Mouse (Mus musculus): ENCODE data around the gene Auts2.

Gene Auts2

GRCm38 (mm10) chr5:131898048-131898638, 645.0 kb downstream of the Auts2 start:
- WGBS: 63% methylated on average over 4 of the region's 4 CpGs

DNA sequence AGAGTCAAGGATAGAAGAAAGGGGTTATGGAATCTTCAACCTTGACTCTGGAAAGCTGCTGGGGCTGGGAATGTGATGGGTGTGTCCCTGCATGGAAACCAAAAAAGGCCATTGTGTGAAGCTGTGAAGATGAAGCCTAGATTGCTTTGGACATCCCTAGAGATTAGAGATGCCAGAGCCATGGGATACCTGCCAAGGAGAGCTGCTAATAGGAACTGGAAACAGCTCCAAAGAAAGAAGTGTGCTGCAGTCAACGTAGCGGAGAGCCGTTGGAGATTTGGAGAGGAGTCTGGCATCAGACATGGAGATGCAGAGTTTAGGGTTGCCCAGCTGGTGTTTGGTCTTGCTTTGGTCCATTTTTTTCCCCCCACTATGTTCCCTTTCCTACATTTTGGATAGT, 656.5 kb downstream of the Auts2 start:
- 45% methylated on average over 3 of the region's 3 CpGs for WGBS

DNA sequence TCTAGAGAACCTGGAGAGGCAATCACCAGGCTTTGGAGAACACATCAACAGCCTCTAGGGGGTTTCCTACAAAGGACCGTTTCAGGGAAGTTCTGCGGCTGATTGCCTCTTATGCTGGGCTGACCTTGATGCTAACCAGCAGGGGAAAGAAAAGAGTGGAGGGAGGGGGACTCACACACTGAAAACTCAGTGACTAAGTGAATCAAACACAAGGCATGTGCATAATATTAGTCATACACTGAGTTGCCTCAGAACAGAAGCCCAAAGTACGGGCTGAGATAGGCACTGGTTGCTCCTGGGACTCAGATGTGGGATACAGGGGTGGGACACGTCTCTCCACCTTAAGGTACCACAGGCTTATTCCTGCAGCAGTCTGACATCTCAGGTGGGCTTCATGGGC, 667.2 kb downstream of the Auts2 start:
- WGBS: 89% methylated on average over 4 of the region's 4 CpGs

GRCm38 (mm10) chr5:131873116-131873515, 670.0 kb downstream of the Auts2 start:
- WGBS: 45% methylated on average over 4 of the region's 4 CpGs

- 92% methylated on average over 11 of the region's 11 CpGs for WGBS
These were observed 673.2 kb downstream of the Auts2 start for GRCm38 (mm10) chr5:131869711-131870499.

GRCm38 (mm10) chr5:131865200-131865599, 677.9 kb downstream of the Auts2 start:
- WGBS: 79% methylated on average over 5 of the region's 5 CpGs

DNA sequence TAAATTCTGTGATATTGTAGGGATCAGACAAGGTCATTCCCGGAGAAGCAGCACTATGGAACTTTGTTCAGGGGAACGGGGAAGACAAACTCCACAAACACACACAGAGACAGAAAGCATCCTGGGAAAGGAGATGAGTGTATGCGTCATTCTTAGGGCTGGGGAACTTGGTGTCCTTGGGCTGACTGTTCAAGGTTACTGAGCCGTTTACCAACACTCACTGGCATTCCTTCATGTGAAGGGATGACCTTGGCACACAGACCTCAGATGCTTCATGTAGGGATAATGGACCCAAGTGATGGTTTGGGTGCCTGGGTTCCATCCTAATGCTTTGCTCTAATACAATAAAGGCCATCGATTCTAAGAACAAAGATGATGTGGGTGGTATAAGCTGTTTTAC, 685.2 kb downstream of the Auts2 start:
- 92% methylated on average over 5 of the region's 5 CpGs for WGBS

DNA sequence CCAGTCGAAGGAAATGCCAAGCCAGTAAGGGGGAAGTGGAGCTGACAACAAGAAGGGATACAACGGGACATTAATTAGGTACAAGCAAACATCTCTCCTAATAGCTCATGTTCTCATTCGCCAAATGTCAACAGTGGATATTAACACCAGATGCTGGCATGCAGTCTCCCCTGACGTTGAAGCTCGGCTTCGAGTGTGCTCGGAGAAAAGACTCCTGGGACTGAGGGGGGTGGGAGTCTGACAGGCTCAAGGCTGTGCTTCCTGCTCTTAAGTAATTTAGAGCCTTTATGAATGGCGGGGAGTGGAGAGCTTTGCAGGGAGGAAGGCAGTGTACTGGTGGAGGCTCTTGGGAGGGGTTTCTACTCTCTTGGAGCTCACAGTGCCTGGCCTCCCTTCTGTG, 687.8 kb downstream of the Auts2 start:
- 52% methylated on average over 8 of the region's 8 CpGs for WGBS

DNA sequence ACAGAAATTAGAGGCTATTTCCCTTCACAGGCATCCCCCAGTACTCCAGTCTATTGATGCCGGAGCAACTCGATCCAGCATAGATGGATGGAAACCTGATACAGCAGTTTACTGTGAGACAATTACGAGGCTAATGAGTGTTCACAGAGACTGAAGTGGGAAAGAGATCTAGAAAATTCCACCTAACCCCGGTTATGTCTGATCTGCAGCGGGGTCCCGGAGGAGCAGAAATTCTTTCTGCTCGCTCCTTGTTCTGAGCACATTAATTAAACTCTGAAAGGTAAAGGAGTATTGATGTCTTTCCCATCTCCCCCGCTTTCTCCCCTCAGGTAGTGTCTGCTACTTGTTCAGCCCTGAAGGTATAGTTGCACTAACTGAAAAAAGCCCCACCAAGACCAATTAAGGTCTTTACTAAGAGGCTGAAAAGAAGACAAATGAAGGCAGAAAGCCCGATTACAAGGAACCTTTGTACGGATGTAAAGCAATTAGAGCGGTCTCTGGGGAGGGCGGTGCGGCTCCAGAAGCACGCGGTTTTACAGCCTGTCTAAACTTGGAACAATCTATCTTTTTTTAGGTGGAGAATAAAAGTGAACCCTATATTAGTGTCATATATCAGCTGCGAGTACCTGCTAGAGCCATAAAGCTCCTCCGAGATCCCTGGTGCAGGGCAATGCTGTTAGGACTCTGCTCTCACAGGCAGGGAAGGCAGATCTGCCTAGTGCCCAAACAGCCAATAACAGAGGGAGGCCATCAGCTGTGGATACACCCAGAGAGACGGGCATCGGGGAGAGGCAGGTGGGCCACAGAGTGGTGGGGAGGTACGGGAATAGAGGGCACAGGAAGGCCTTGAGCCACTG, 691.3 kb downstream of the Auts2 start:
- 73% methylated on average over 20 of the region's 20 CpGs for WGBS

GRCm38 (mm10) chr5:131850632-131851335, 692.4 kb downstream of the Auts2 start:
- 62% methylated on average over 8 of the region's 8 CpGs for WGBS

GRCm38 (mm10) chr5:131849644-131850043, 693.5 kb downstream of the Auts2 start:
- 78% methylated on average over 3 of the region's 3 CpGs for WGBS

- 80% methylated on average over 9 of the region's 9 CpGs for WGBS
These were observed 698.7 kb downstream of the Auts2 start for GRCm38 (mm10) chr5:131844519-131844800.

- 68% methylated on average over 9 of the region's 9 CpGs for WGBS
These were observed 699.2 kb downstream of the Auts2 start for GRCm38 (mm10) chr5:131843766-131844518.

DNA sequence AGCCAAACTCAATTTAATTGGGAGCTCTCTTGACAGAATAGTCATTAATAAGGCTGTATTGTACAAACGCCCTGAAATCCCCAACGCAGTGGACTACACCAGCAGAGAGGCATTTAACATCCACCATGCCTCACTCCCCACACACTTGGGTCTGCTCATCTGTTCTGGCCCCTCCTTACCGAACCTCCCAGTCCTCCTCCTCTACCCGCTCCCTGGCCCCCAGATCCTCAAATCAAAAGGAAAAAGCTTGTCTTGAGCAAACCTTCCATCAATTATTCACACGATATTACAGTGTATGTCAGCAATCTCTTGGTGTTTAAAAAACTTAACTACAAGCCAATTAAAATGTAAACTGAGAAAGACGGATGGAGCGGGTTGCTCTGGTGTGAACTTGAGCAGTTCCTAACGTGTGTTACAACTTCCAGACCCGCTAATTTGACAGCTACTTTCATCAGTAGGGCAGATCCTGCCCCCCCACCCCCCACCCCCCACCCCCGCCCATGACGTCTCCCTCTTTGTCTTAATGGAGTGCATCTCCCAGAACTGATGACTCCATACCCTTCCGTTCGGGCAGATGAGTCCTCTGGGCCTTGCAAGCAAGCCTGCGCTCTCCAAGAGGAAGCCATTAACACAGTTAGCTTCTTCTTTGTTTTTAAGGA, 703.4 kb downstream of the Auts2 start:
- 85% methylated on average over 14 of the region's 14 CpGs for WGBS

GRCm38 (mm10) chr5:131839023-131839422, 704.1 kb downstream of the Auts2 start:
- 88% methylated on average over 10 of the region's 10 CpGs for WGBS

- 76% methylated on average over 6 of the region's 6 CpGs for WGBS
These were observed 705.1 kb downstream of the Auts2 start for GRCm38 (mm10) chr5:131838064-131838463.

DNA sequence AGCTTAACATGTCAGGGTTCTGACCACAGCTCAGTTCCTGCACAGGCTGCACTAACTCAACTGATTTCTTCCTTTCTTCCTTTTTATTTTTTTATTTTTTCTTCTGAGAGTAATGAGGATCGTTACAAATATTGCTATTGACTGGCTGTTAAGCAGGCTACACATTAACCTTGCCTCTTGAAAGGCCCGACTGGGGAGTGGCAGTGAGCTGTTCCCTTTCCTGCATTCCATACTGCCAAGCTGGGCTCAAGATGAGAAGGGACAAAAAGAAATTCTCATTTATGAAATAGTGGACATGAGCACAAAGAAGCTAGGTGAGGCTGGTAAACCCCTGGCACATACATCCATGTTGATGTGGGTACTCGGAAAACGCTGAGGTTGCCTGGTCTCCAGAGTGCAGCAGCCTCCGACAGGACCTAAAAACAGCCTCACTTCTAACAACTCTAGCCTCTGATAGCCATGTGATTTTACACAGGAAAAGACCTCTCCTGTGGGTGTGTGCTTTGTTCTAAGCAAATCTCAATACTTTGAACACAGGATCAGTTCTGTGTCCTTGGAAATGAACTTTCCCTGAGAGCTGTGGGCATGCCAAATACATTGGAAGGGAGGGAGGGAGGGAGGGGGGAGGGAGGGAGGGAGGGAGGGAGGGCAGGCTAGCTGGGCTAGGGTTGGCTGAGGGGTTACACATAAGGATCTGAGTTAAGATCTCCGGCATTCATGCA, 707.0 kb downstream of the Auts2 start:
- WGBS: 81% methylated on average over 6 of the region's 6 CpGs

DNA sequence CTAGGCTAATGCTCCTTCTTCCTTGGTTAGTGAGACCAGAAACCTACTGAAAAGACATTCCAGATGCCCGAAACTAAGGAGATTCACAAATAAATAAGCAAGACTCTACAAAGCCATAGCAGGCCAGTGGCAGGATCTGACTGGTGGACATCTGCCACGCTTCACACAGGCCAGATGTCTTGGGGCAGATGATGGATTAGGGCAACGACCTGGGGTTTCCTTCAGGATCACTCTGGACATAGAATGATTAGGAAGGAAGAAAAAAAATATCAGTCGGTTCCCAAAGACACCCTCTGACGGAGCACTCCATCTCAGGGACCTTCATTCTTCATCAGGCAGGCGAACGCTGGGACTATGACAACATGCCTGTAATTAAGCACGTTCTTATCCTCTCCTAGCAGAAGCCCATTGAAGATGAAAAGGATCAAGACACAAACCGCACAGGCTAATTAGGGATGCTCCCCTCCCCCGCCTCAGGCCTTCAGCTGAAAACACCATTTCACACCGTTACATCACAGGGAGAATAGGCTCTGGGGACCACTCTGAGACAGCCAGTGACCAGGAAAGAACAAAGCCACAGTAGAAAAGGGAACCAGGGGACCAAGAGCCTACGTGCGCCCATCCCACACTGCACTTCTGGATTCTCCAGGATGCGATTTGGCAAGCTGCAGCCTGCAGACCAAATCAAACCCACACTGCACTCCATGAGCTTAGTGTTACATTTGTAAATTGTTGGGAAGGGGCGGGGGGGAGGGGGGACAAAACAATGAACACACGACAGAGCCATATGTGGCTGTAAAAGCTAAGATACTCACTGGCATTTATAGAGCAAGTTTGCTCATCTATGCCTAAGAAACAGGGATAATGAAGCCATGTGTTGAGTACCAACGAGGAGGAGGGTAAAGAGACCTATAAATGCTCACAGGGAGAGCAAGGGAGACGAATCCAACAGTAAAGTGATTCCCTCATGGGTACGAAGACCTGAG, 710.0 kb downstream of the Auts2 start:
- WGBS: 57% methylated on average over 19 of the region's 19 CpGs

DNA sequence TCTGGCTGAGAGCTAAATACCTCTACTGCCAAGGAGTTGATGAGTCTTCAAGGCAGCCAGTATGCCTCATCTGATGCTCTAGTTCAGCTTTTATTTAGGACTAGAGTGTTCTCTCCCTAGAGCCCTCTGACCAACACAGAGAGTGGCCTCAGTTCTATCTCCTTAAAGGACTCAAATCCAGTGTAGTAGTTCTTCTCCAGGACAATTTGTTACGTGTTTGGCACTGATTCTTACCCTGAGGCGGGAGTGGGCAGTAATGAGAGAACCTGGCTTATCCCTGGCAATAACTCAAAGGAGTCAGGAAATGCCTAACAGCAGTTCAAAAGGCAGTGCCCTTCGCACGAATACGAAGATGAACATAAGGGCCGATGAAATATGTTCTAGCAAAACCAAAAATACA, 713.0 kb downstream of the Auts2 start:
- WGBS: 77% methylated on average over 6 of the region's 6 CpGs
